Mouse (Mus musculus) CH12.LX (cell line): ENCODE measurements at regions not wholly inside any gene's neighbourhood (a gene's known extent, or its start where the extent isn't known, plus 50 kb on each side); places are given as distances from the start of the nearest gene placed in this dataset.

Source experiments
- DNase-seq: peaks from one replicate; pipeline ENCODE4 v3.0.0-alpha.2; 2013; ENCODE audit errors: extremely low read depth
- H3K27ac ChIP-seq: 2 replicates; pipeline ENCODE4 v1.5.1; 2012; ENCODE audit warnings: low read depth, mild to moderate bottlenecking, control low read depth, moderate library complexity; ENCODE audit not compliant: insufficient read depth
- H3K27me3 ChIP-seq: replicated peaks from 2 replicates; pipeline ENCODE3; 2012; ENCODE audit warnings: inconsistent platforms
- H3K36me3 ChIP-seq, 2 experiments: replicated peaks in 1 of 2; 2 replicates each; pipeline versions ENCODE3 to v1.6.1; 2012; ENCODE audit warnings: inconsistent platforms in 1 of 2, low read length in 1 of 2, mild to moderate bottlenecking in 1 of 2, mixed read lengths in 1 of 2, moderate library complexity in 1 of 2; ENCODE audit not compliant: control insufficient read depth in 1 of 2, insufficient read depth in 1 of 2
- H3K4me1 ChIP-seq, 2 experiments: 2 replicates each; pipeline ENCODE4 v1.6.1; 2012; ENCODE audit warnings: inconsistent platforms in 1 of 2, moderate library complexity in 1 of 2; ENCODE audit not compliant: insufficient read depth in 2 of 2, control insufficient read depth in 1 of 2
- H3K4me2 ChIP-seq: 2 replicates; pipeline ENCODE4 v1.6.1; 2012; ENCODE audit warnings: low read depth, mild to moderate bottlenecking, control low read depth; ENCODE audit not compliant: poor library complexity, insufficient read depth, severe bottlenecking
- H3K4me3 ChIP-seq, 3 experiments: fragments of 150-350 bp in 1 of 3; sonication (generic) in 1 of 3; replicated peaks in 1 of 3; 2 replicates each; pipeline versions ENCODE3 to v1.5.1; 2011 to 2012; ENCODE audit warnings: low read depth in 2 of 3, low read length in 2 of 3, mild to moderate bottlenecking in 2 of 3, moderate library complexity in 2 of 3, control low read depth in 1 of 3, improper control_type of control experiment in 1 of 3, inconsistent platforms in 1 of 3, mixed read lengths in 1 of 3; ENCODE audit not compliant: poor library complexity in 1 of 3
- H3K79me2 ChIP-seq: replicated peaks from 2 replicates; pipeline ENCODE4 v1.6.1; 2012; ENCODE audit warnings: mild to moderate bottlenecking, moderate library complexity; ENCODE audit not compliant: control insufficient read depth, poor library complexity, insufficient read depth, severe bottlenecking; ENCODE audit errors: extremely low read depth
- H3K9ac ChIP-seq: 2 replicates; pipeline ENCODE4 v1.6.1; 2012; ENCODE audit warnings: low read depth, mild to moderate bottlenecking, control low read depth, moderate library complexity; ENCODE audit not compliant: insufficient read depth
- H3K9me3 ChIP-seq: replicated peaks from 2 replicates; pipeline ENCODE3; 2012; ENCODE audit warnings: low read length, inconsistent platforms, mixed read lengths
- CHD2 ChIP-seq: IDR thresholded peaks from 2 replicates; pipeline ENCODE4 v1.6.1; 2011; ENCODE audit warnings: low read length, improper control_type of control experiment
- CTCF ChIP-seq, 2 experiments: IDR thresholded peaks in 1 of 2; conservative IDR thresholded peaks in 1 of 2; 2 replicates each; pipeline ENCODE4 v1.5.1; 2011 to 2012; ENCODE audit warnings: low read depth in 2 of 2, low read length in 2 of 2, improper control_type of control experiment in 1 of 2, inconsistent platforms in 1 of 2, mild to moderate bottlenecking in 1 of 2, moderate library complexity in 1 of 2
- MXI1 ChIP-seq: IDR thresholded peaks from 2 replicates; pipeline ENCODE4 v1.6.1; 2011; ENCODE audit warnings: mild to moderate bottlenecking, low read depth, low read length, improper control_type of control experiment
- RAD21 ChIP-seq: IDR thresholded peaks from 2 replicates; pipeline ENCODE4 v1.6.1; 2011; ENCODE audit warnings: low read depth, mild to moderate bottlenecking, low read length, improper control_type of control experiment, moderate library complexity
- ZC3H11A ChIP-seq: IDR thresholded peaks from 2 replicates; pipeline ENCODE4 v1.6.1; 2012; ENCODE audit warnings: low read depth, mild to moderate bottlenecking, inconsistent platforms, low read length, improper control_type of control experiment
- dilution Hi-C: fragments of 300-500 bp; cut with MboI; formaldehyde crosslinking; loops from 2 replicates; pipeline ENCODE4 v1.14.3; 2020; ENCODE audit warnings: low sequenced_read_pairs; ENCODE audit not compliant: extremely low pct_unique_long_range_greater_than_20kb, extremely low pct_ligation_motif_present
- in situ Hi-C: fragments of 300-500 bp; cut with MboI; formaldehyde crosslinking; loops from 3 replicates; pipeline ENCODE4 v1.14.3; 2019; ENCODE audit warnings: low sequenced_read_pairs, low pct_ligation_motif_present, low pct_unique_long_range_greater_than_20kb, mixed read lengths

GRCm38 (mm10) chr5:142350574-142350973, 50.7 kb upstream of the Foxk1 start:
- dilution Hi-C loops = no loop called here
- H3K27ac ChIP-seq = no peak overlapping the region

More at GRCm38 (mm10) chr5:142350574-142350973, 50.7 kb upstream of the Foxk1 start:
- H3K4me1 ChIP-seq = peaks cover 0 to 4% of the 10 kb centered on the region in 2 experiments; a peak in 1 of 4 replicates
- peak; percentile 57 for DNase-seq
- H3K4me2 ChIP-seq = no peak overlapping the region
- H3K27me3 ChIP-seq = peaks cover 23% of the 10 kb centered on the region
- in situ Hi-C loops = no loop called here
- no peak overlapping the region for H3K9ac ChIP-seq
- no peak overlapping the region for H3K4me3 ChIP-seq
- no peaks in the 10 kb centered on the region for H3K79me2 ChIP-seq
- no peaks in the 10 kb centered on the region for H3K36me3 ChIP-seq
- TF ChIP-seq MXI1 (no peak), RAD21 (peak; percentile 34), CTCF (conservative IDR thresholded peaks at IDR 0.05 in 1 of 2, IDR thresholded peaks at IDR 0.05 in 1 of 2; ENCODE audit: low read depth in 2 of 2, low read length in 2 of 2) (peak; percentile 28 to 60; a peak in 2 of 4 replicates), ZC3H11A (no peak), CHD2 (no peak)
- TF ChIP-seq, all 38 proteins: peak for 2
- H3K9me3 ChIP-seq = peaks cover 13% of the 10 kb centered on the region
